Mouse (Mus musculus) embryonic facial prominence, embryonic 15.5 days (tissue): ENCODE results near the gene Gps1. TPM values are rescaled to one million over a fixed set of nuclear protein-coding genes. Genes with fewer than 3 reads are reported as not detected.
A peak's percentile ranks its signal among the peaks of the same experiment; 100 is the strongest.

Experiments used
- ATAC-seq: fragments of 200-750 bp; cut with Nextera tagmentation; 2 replicates; pipeline ENCODE4 v1.8.0; 2017; ENCODE audit warnings: low read depth, moderate TSS enrichment; ENCODE audit not compliant: insufficient number of reproducible peaks, low FRiP score, low TSS enrichment
- H3K27ac ChIP-seq: fragments of 300-500 bp; sonication (generic); replicated peaks from 2 replicates; pipeline ENCODE4 v1.5.1; 2015; ENCODE audit warnings: mild to moderate bottlenecking, inconsistent platforms
- H3K27me3 ChIP-seq: fragments of 300-500 bp; sonication (generic); 2 replicates; pipeline ENCODE4 v1.6.1; 2015; ENCODE audit warnings: inconsistent platforms
- H3K36me3 ChIP-seq: fragments of 300-500 bp; sonication (generic); 2 replicates; pipeline ENCODE4 v1.6.1; 2015; ENCODE audit warnings: mild to moderate bottlenecking, inconsistent platforms
- H3K4me1 ChIP-seq: fragments of 300-500 bp; sonication (generic); 2 replicates; pipeline ENCODE4 v1.6.1; 2015; ENCODE audit warnings: inconsistent platforms
- H3K4me2 ChIP-seq: fragments of 300-500 bp; sonication (generic); replicated peaks from 2 replicates; pipeline ENCODE4 v1.6.1; 2015; ENCODE audit warnings: mild to moderate bottlenecking, inconsistent platforms
- H3K4me3 ChIP-seq: fragments of 300-500 bp; sonication (generic); replicated peaks from 2 replicates; pipeline ENCODE4 v1.5.1; 2015; ENCODE audit warnings: mild to moderate bottlenecking, inconsistent platforms
- H3K9ac ChIP-seq: fragments of 300-500 bp; sonication (generic); 2 replicates; pipeline ENCODE4 v1.6.1; 2015; ENCODE audit warnings: inconsistent platforms
- H3K9me3 ChIP-seq: fragments of 300-500 bp; sonication (generic); replicated peaks from 2 replicates; pipeline ENCODE4 v1.6.1; 2016; ENCODE audit warnings: inconsistent platforms
- WGBS: fragments of 180-500 bp; shearing (Covaris S2); methylation state at CpG from one replicate; pipeline ENCODE4 v1.1.7; 2015; 5-methylcytosine and 5-hydroxymethylcytosine counted together
- polyA plus RNA-seq: library from polyadenylated mRNA; unstranded; fragments of >200 nt; fragmentation: Nextera tagmentation; extraction: Ambion mirVana; gene quantifications from 2 replicates; pipeline ENCODE4 v1.2.1, GENCODE M21; 2015

Gps1 gene
- polyA plus RNA-seq, 1 experiment from 2014 or later, result 214 TPM

DNA sequence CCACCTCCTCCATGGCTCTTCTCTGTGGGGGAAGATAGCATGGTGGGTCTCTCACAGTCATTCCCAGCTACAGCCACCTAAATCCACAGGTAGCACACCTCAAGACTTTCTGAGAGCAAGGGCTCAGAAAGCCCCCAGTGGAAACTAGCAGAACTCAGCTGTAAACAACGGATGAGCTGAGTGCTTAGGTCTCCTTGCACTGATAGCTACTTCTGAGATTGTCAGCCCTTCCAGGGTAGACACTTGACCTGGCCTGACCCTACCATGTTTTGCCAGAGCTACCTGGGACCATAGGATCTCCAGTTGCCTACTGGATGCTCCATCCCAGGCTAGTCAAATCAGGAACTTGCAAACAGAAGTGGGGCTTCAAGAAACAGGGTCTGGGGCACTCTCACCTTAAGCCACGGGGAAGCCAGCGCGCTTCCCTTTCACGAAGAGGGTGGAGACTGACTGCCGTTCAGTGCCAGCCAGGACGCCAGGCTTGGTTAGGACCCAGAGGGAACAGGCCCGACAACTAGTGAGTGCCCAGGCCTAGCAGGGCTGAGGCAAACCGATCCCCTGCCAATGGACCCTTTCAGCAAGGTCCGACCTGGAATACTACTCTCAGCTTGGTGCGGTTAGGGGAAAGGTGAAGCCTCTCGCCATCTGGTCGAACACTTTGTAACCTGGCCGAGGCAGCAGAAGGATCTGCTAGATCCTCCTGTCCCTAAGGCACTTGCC, 38.9 kb downstream of the Gps1 start:
- no peak for ATAC-seq
- peak overlapping the region; percentile 94 for H3K4me3 ChIP-seq
- peak overlapping the region; percentile 82 for H3K4me2 ChIP-seq
- peaks cover 40% of the 10 kb centered on the region for H3K36me3 ChIP-seq
- H3K9ac ChIP-seq, result peak overlapping the region; percentile 90
- peaks cover 34% of the 10 kb centered on the region for H3K4me1 ChIP-seq
- no peaks in the 10 kb centered on the region for H3K27me3 ChIP-seq
- H3K9me3 ChIP-seq, result no peaks in the 10 kb centered on the region
- peak overlapping the region; percentile 97 for H3K27ac ChIP-seq
- WGBS, result 1% methylated on average over 14 of the region's 14 CpGs

DNA sequence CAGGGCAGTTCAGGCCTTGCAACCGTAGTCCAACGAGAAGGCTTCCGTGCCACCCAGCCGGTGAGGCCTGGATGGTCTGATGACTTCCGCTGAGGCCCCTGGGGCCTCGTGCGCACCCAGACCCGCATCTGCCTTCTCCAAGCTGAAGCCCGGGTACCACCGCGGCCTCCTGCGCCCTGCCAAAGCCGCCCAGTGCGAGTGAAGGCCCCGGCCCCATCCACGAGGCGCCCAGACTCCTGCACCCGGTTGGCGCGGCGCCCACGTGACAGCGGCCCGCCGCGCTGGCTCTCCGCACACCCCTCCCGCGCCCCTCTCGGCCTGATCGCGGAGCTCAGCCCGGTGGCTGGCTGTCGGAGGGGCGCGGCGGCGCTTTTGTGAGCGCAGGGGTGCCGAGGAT, 39.5 kb downstream of the Gps1 start:
- H3K27me3 ChIP-seq, result no peaks in the 10 kb centered on the region
- peak overlapping the region; percentile 94 for H3K4me3 ChIP-seq
- peaks cover 34% of the 10 kb centered on the region for H3K4me1 ChIP-seq
- H3K9me3 ChIP-seq, result no peaks in the 10 kb centered on the region
- peaks cover 34% of the 10 kb centered on the region for H3K36me3 ChIP-seq
- peak overlapping the region; percentile 90 for H3K9ac ChIP-seq
- peak overlapping the region; percentile 82 for H3K4me2 ChIP-seq
- WGBS, result under 1% methylated on average over 40 of the region's 40 CpGs
- ATAC-seq, result peak; percentile 30; the same call in 1 of the 2 replicates
- peak overlapping the region; percentile 97 for H3K27ac ChIP-seq

DNA sequence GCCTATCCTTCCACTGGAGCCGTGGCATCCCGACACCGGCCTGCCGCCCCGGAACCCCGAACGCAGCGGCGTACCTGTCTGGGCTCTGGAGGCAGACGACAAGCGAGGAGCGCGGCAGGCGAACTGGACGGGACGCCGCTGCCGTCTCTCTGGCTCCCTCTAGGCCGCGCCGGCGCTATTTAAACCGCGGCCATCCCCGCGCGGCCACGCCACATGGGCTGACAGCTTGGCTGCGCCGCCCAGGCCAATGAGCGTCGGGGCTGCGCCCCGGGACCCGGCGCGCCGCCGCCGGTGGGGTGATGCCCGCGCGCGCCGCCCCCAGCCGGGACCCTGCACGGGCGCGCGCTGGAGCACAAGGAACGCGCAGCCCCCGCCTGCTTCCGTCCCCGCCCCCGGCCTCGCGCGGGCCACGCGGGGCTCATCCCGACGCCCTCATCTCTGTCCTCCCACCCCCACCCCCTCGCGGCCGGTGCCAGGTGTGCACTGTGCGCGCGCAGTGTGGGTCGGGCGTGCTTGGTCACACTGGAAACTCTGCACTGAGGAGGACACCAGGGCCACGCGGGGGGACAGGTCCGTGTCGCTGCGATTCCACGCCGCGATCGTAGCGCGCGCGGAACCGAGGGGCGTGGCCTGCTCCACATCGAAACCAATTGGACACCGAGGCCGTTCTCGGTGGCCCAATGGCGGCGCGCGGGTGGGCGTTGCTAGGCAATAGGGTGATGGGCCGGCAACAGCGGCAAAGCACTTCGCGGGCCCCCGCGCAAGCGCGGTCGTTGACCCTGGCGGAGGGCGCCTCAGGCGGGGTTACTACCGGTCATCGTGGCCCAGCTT, 40.1 kb downstream of the Gps1 start, which contains the start of gene Fasn:
Gene Fasn (minus strand): TSS at position 592 of the 831 bp plus-strand sequence.
- H3K9ac ChIP-seq, result peak within 1 kb of the TSS; percentile 90
- peak within 1 kb of the TSS; percentile 82 for H3K4me2 ChIP-seq
- peaks cover 34% of the 10 kb centered on the region for H3K4me1 ChIP-seq
- no peaks in the 10 kb centered on the region for H3K27me3 ChIP-seq
- H3K36me3 ChIP-seq, result peaks cover 28% of the 10 kb centered on the region
- ATAC-seq, result peak; percentile 93
- H3K27ac ChIP-seq, result peak within 1 kb of the TSS; percentile 97
- peak within 1 kb of the TSS; percentile 94 for H3K4me3 ChIP-seq
- WGBS, result under 1% methylated on average over 101 of the region's 109 CpGs
- no peaks in the 10 kb centered on the region for H3K9me3 ChIP-seq

DNA sequence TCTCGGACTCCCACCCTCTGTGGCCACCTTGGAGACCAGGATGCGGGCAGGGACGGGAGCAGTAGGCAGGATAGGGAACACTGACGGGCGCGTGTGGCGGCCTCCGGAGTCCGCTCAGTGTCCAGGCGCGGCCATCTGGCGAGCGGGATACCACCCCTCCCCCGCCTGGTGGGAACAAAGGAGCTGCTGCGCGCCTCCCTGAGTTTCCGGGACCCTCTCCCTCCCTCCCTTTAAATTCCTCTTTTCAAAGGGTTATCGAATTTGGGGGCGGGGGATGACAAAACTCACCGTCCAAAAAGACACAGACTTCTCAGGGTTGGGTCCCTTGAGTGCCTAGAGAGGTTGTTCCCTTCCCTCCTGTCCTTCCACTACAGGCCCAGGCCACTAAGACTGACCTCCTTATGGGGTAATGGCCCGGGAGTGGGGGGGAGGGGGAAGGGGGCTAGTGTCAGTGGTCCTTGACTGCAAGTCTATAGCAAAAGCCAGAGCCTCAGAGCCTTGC, 40.8 kb downstream of the Gps1 start:
- peak overlapping the region; percentile 82 for H3K4me2 ChIP-seq
- H3K27me3 ChIP-seq, result no peaks in the 10 kb centered on the region
- H3K9me3 ChIP-seq, result no peaks in the 10 kb centered on the region
- no peak for ATAC-seq
- peak overlapping the region; percentile 94 for H3K4me3 ChIP-seq
- under 1% methylated on average over 20 of the region's 21 CpGs for WGBS
- H3K4me1 ChIP-seq, result peaks cover 34% of the 10 kb centered on the region
- peak overlapping the region; percentile 97 for H3K27ac ChIP-seq
- H3K36me3 ChIP-seq, result peaks cover 22% of the 10 kb centered on the region
- H3K9ac ChIP-seq, result peak overlapping the region; percentile 68

DNA sequence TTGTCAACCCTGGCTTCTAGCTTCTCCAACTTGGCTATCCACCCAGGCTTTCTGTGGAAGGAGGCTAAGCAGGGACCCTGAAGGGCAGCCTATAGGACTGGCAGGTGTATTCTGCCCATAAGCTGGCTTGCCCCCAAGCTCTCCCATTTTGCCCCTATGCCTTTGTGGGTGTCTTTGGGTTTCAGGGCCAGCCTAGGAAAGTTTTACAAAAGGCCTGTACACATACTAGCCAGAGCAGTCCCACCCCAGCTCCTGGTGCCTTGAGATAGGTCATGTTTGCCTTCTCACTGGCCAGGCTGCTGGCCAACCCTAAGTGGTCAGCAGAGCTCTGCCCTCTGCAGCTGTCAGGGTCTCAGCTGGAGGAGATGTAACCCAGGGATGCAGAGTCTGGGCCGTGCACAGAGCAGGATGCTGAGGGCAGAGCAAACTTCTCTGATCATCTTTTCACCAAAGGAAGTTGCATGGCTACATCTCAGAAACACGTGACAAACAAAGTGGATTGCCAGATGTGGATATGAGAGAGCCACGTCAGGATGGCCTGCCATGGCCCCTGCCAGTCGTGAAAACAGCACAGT, 41.3 kb downstream of the Gps1 start:
- Histone ChIP-seq H3K4me1 (peaks cover 34% of the 10 kb centered on the region), H3K27me3 (no peaks in the 10 kb centered on the region), H3K27ac (peak overlapping the region; percentile 97), H3K4me2 (peak overlapping the region; percentile 82), H3K9ac (0 out of 2 replicates have a peak overlapping the region, but pooled peaks have one; percentile 68), H3K36me3 (peaks cover 16% of the 10 kb centered on the region), H3K9me3 (no peaks in the 10 kb centered on the region), H3K4me3 (peak overlapping the region; percentile 94)
- no peak for ATAC-seq
- WGBS, result 46% methylated on average over 4 of the region's 4 CpGs

DNA sequence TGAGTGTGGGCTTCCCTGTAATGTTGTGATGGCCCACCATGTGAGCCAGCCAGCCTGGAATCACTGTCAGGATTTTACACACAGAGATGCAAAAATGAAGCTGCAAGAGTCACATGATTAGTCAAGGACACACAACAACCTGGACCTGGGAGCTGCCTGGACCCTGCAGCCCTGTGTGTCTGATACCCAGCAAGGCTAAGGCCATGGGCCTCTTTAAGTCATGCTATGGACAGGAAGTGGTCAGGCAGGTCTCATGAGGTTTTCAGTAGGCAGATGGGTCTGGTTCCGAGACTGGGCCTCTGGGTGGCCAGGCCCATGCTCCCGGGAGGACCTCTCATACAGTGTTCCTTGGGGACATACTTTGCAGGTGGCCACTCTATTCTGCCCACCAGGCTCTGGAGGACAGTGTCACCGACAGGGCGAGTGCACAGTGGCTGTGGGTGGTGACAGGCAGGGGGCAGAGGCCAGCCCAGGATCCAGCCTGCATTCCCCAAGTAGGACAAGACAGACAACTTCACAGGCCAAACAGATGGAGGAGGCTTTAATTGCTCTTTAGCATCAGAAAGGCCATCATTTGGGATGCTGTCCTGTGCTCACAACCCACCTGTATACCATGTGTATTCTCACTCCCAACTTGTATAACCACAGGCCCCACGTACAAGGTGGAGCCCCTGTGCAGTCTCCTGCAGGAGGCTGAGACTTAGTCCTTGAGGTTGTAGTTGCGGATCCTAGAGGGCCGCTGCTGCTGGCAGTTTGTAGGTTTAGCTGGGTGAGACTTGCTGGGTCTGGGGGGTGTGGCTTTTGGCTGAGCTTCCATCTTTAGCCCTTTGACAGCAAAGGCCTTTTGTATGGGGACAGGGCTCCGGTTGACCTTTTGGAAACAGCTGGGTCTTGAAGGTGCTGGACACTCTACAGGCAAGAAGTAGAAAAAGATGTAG, 42.2 kb downstream of the Gps1 start:
- ATAC-seq, result no peak
- peaks cover 7% of the 10 kb centered on the region for H3K36me3 ChIP-seq
- H3K9me3 ChIP-seq, result no peaks in the 10 kb centered on the region
- H3K4me1 ChIP-seq, result peaks cover 27% of the 10 kb centered on the region
- no peak overlapping the region for H3K4me3 ChIP-seq
- H3K9ac ChIP-seq, result no peak overlapping the region
- WGBS, result 89% methylated on average over 8 of the region's 8 CpGs
- H3K27me3 ChIP-seq, result no peaks in the 10 kb centered on the region
- H3K4me2 ChIP-seq, result no peak overlapping the region
- H3K27ac ChIP-seq, result peak overlapping the region; percentile 97; the same call in 1 of the 2 replicates

DNA sequence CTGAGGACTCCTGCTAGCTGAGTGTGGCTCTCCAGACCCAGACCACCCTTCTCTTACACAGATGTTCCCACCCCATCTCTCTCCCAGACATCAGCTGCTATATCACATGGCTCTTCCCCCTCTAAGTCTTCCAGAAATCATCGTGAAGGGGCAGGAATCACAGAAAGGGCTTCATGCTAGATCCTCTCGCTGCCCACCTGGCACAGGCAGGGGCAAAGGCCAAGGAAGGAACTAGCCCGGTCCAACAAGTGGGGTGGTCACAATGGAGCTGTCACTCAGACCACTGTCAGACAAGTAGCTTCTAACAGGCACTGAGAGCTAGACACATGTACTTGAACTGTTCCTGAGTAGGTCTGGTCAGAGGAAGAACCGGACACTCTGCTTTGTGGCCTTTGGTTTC, 44.3 kb downstream of the Gps1 start:
- H3K4me1 ChIP-seq, result peaks cover 7% of the 10 kb centered on the region
- H3K27me3 ChIP-seq, result no peaks in the 10 kb centered on the region
- no peaks in the 10 kb centered on the region for H3K36me3 ChIP-seq
- H3K9me3 ChIP-seq, result no peaks in the 10 kb centered on the region
- H3K27ac ChIP-seq, result no peak overlapping the region
- ATAC-seq, result no peak
- 68% methylated on average over 4 of the region's 4 CpGs for WGBS
- no peak overlapping the region for H3K9ac ChIP-seq
- no peak overlapping the region for H3K4me2 ChIP-seq
- H3K4me3 ChIP-seq, result no peak overlapping the region

DNA sequence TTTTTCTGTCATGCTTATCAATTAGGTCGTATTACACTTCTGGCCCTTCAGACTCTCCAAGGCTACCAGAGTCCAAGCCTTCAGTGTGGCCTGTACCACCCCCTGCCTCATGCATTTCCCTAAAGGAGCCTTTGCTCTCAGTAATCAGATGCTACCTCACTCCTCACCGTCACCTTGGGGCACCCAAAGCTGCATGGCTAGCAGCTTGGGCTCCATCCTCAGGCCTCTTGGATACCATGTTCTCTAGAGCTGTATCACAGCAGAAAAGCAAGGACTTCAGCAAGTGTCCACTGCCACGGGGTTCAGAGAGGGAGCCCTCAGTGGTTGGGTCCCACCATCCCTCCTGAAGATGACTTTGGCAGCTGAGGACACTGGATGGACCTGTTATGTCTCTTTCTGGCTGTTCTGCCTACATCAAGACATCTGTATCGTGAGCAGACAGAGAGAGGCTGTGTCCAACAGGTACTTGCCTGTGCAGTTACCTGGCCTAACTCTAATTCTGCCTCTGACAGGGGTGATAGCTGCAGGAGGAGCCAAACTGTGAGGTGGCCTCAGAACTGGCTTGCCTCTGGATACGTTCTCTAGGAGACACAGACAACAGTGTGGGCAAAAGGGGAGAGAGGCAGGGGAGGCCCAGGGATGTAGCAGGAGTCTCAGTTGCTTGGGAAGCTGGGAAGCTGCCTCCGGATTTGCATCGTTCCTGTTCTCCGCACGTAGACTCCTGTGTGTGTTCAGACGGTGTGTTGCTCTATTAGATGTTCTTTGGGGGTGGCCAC, 45.9 kb downstream of the Gps1 start:
- ATAC-seq, result no peak
- H3K27me3 ChIP-seq, result no peaks in the 10 kb centered on the region

DNA sequence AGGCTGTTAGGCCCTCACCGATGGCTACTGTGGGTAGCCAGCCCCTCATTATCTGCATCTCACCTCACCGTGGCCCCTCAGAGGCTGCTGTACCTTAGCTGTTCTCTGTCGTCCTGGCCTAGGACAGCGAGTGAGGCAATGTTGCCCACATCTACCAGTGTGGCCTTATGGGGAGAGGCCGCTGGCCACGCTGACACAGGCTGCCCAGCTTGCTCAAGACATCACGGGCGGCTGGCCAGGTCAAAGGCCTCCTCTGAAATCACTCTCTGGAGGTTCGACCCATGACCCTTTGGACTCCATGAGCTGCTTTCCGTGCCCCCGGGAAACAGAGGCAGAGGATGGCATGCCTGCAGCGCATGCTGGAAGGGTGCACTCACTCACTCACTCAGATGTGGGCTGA, 46.6 kb downstream of the Gps1 start:
- H3K9ac ChIP-seq, result no peak overlapping the region
- 70% methylated on average over 12 of the region's 12 CpGs for WGBS
- no peak overlapping the region for H3K4me2 ChIP-seq
- H3K9me3 ChIP-seq, result no peaks in the 10 kb centered on the region
- no peaks in the 10 kb centered on the region for H3K27me3 ChIP-seq
- ATAC-seq, result no peak
- H3K4me3 ChIP-seq, result no peak overlapping the region
- H3K4me1 ChIP-seq, result peaks cover 8% of the 10 kb centered on the region; the same call in 1 of the 2 replicates
- H3K36me3 ChIP-seq, result no peaks in the 10 kb centered on the region
- H3K27ac ChIP-seq, result no peak overlapping the region

More for the DNA sequence above, 45.9 kb downstream of the Gps1 start:
- Histone ChIP-seq H3K4me3 (no peak overlapping the region), H3K9ac (no peak overlapping the region), H3K27ac (no peak overlapping the region), H3K9me3 (no peaks in the 10 kb centered on the region), H3K36me3 (no peaks in the 10 kb centered on the region), H3K4me1 (peaks cover 14% of the 10 kb centered on the region), H3K4me2 (no peak overlapping the region)
- 83% methylated on average over 10 of the region's 10 CpGs for WGBS
